Mouse (Mus musculus) brain, embryonic 14.5 days (tissue): ENCODE data around the gene BC052040.

ENCODE experiments used
- CTCF ChIP-seq: fragments of 200-500 bp; IDR thresholded peaks from 2 replicates; pipeline ENCODE4 v1.5.1; 2012; ENCODE audit warnings: inconsistent platforms, mild to moderate bottlenecking, moderate library complexity, borderline replicate concordance; ENCODE audit not compliant: insufficient read depth, insufficient read length; ENCODE audit errors: extremely low read depth
- POLR2A ChIP-seq: fragments of 200-500 bp; IDR thresholded peaks from 2 replicates; pipeline ENCODE4 v1.6.1; 2012; ENCODE audit warnings: mild to moderate bottlenecking, inconsistent platforms, borderline replicate concordance; ENCODE audit not compliant: poor library complexity, insufficient read depth, insufficient read length, severe bottlenecking; ENCODE audit errors: extremely low read depth

DNA sequence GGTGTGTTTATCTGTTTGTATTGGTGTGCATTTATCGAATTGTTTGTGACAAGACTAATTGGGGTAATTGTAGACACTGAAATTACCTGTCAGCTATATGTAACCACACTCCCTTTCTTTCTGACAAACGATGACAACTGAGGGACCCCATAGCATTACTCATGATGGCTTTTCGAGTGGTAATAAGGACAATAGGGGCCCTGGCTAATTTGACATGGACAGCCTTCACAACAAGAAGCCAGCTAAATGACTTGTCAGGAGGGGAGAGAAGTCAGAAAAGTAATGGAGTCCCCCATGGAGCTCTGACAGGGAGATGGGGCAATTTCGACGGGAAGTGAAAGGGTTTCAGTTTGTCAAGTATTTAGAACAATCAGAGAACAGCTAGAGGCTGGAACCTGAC is 145.3 kb downstream of the BC052040 start:
- TF ChIP-seq CTCF (no peak), POLR2A (no peak)
